In the genomic region with DNA sequence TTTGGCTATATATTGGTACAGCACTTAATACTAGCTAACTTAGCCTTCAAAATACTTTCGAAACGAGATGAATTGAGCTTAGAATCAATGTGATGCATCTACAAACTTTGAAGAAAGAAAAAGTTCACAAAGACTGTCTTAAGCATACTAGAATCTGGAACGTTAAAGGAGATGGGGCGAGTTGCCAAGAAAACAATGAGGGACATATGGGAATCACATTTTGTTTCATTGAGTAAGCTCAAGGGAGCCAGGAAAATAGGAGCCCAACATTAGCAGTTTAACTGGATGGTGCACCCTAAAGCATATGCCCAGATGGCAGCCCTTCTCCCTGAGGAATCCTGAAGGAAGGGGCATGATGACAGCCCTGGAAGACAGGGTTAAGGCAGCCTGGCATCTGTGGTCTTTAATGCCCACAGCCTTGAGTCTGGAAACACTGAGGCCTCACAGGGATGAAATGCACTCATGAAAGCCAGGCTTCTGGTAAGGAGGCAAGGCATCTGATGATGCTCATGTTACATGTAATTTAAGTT, we compare ENCODE assay signal across 15 mouse cellular contexts.
DNase-seq lines count a peak whose midpoint lies in the region; ATAC-seq lines count a peak whose summit lies in the region.
"Had no signal": no experiment of that assay in that cellular context is flagged by ENCODE, and none has a peak within 500 bp of the region (broad histone marks: within the 10 kb centered on the region; RNA-seq: fewer than 3 reads in every experiment).

No protein-coding gene starts in this region.

- no peak overlapping the region for H3K27ac ChIP-seq in forebrain, embryonic 13.5 days
- no peak overlapping the region for H3K27ac ChIP-seq in forebrain, embryonic 10.5 days
- H3K27ac ChIP-seq in limb, embryonic 13.5 days = 0 out of 2 replicates have a peak overlapping the region, but pooled peaks have one; percentile 28
- H3K27ac ChIP-seq in limb, embryonic 10.5 days = no peak overlapping the region
- H3K27ac ChIP-seq in embryonic facial prominence, embryonic 10.5 days (replicated peaks) = peak overlapping the region; percentile 63
- no peak overlapping the region for H3K27ac ChIP-seq in intestine, embryonic 15.5 days
- H3K27ac ChIP-seq: heart, adult 2 months; limb, embryonic 12.5 days; lung, embryonic 15.5 days had no signal

- no peak overlapping the region for H3K4me2 ChIP-seq in forebrain, embryonic 13.5 days
- H3K4me2 ChIP-seq in limb, embryonic 13.5 days (replicated peaks) = no peak overlapping the region
- no peak overlapping the region for H3K4me2 ChIP-seq in intestine, embryonic 15.5 days (replicated peaks)
- H3K4me2 ChIP-seq: limb, embryonic 12.5 days; lung, embryonic 15.5 days had no signal

- WGBS in forebrain, embryonic 13.5 days = 84% methylated on average over 4 of the region's 4 CpGs
- WGBS in forebrain, embryonic 10.5 days = 89% methylated on average over 4 of the region's 4 CpGs
- 64% methylated on average over 4 of the region's 4 CpGs for WGBS in limb, embryonic 13.5 days
- WGBS in limb, embryonic 10.5 days = 90% methylated on average over 4 of the region's 4 CpGs
- 83% methylated on average over 4 of the region's 4 CpGs for WGBS in embryonic facial prominence, embryonic 10.5 days
- 69% methylated on average over 4 of the region's 4 CpGs for WGBS in intestine, embryonic 15.5 days

- H3K4me1 ChIP-seq in forebrain, embryonic 13.5 days = no peaks in the 10 kb centered on the region
- no peaks in the 10 kb centered on the region for H3K4me1 ChIP-seq in forebrain, embryonic 10.5 days
- no peaks in the 10 kb centered on the region for H3K4me1 ChIP-seq in limb, embryonic 13.5 days
- H3K4me1 ChIP-seq in limb, embryonic 10.5 days = no peaks in the 10 kb centered on the region
- H3K4me1 ChIP-seq in embryonic facial prominence, embryonic 10.5 days = peaks cover 4% of the 10 kb centered on the region
- H3K4me1 ChIP-seq in intestine, embryonic 15.5 days (replicated peaks) = no peaks in the 10 kb centered on the region
- H3K4me1 ChIP-seq: lung, embryonic 15.5 days had no signal

- no peak overlapping the region for H3K9ac ChIP-seq in forebrain, embryonic 13.5 days
- no peak overlapping the region for H3K9ac ChIP-seq in limb, embryonic 13.5 days
- H3K9ac ChIP-seq in intestine, embryonic 15.5 days = no peak overlapping the region
- H3K9ac ChIP-seq: limb, embryonic 12.5 days; lung, embryonic 15.5 days had no signal

- H3K9me3 ChIP-seq in forebrain, embryonic 13.5 days (replicated peaks) = no peaks in the 10 kb centered on the region
- no peaks in the 10 kb centered on the region for H3K9me3 ChIP-seq in forebrain, embryonic 10.5 days
- no peaks in the 10 kb centered on the region for H3K9me3 ChIP-seq in limb, embryonic 13.5 days
- H3K9me3 ChIP-seq in limb, embryonic 10.5 days (replicated peaks) = no peaks in the 10 kb centered on the region
- H3K9me3 ChIP-seq in embryonic facial prominence, embryonic 10.5 days = no peaks in the 10 kb centered on the region
- H3K9me3 ChIP-seq in intestine, embryonic 15.5 days = no peaks in the 10 kb centered on the region
- H3K9me3 ChIP-seq: limb, embryonic 12.5 days; lung, embryonic 15.5 days had no signal

- no peaks in the 10 kb centered on the region for H3K27me3 ChIP-seq in forebrain, embryonic 13.5 days
- no peaks in the 10 kb centered on the region for H3K27me3 ChIP-seq in forebrain, embryonic 10.5 days (ENCODE audit: poor library complexity, severe bottlenecking)
- no peaks in the 10 kb centered on the region for H3K27me3 ChIP-seq in limb, embryonic 13.5 days
- H3K27me3 ChIP-seq in limb, embryonic 10.5 days (ENCODE audit: low read depth, poor library complexity, severe bottlenecking) = no peaks in the 10 kb centered on the region
- H3K27me3 ChIP-seq in embryonic facial prominence, embryonic 10.5 days (replicated peaks; ENCODE audit: low read depth, poor library complexity, severe bottlenecking) = no peaks in the 10 kb centered on the region
- no peaks in the 10 kb centered on the region for H3K27me3 ChIP-seq in intestine, embryonic 15.5 days (replicated peaks)
- H3K27me3 ChIP-seq: limb, embryonic 12.5 days; lung, embryonic 15.5 days had no signal

- no peaks in the 10 kb centered on the region for H3K36me3 ChIP-seq in forebrain, embryonic 13.5 days (ENCODE audit: poor library complexity, severe bottlenecking)
- H3K36me3 ChIP-seq in forebrain, embryonic 10.5 days (replicated peaks) = no peaks in the 10 kb centered on the region
- no peaks in the 10 kb centered on the region for H3K36me3 ChIP-seq in limb, embryonic 13.5 days
- H3K36me3 ChIP-seq in limb, embryonic 10.5 days = no peaks in the 10 kb centered on the region
- no peaks in the 10 kb centered on the region for H3K36me3 ChIP-seq in embryonic facial prominence, embryonic 10.5 days (replicated peaks)
- H3K36me3 ChIP-seq in intestine, embryonic 15.5 days = no peaks in the 10 kb centered on the region
- H3K36me3 ChIP-seq: limb, embryonic 12.5 days; lung, embryonic 15.5 days had no signal

- peak; percentile 51; the same call in 1 of the 2 replicates for ATAC-seq in forebrain, embryonic 13.5 days
- no peak for ATAC-seq in limb, embryonic 13.5 days (ENCODE audit: low FRiP score, low read depth)
- no peak for ATAC-seq in intestine, embryonic 15.5 days

- DNase-seq in forebrain, embryonic 10.5 days (ENCODE audit: extremely low spot score, low spot score) = no peak
- DNase-seq in limb, embryonic 10.5 days (ENCODE audit: low spot score) = no peak
- peak; percentile 13 for DNase-seq in embryonic facial prominence, embryonic 10.5 days (ENCODE audit: low spot score)
- DNase-seq in layer of hippocampus, adult 9-11 months = peak; percentile 31
- DNase-seq in adrenal gland, postnatal 10 days = no peak
- DNase-seq: cerebellum, adult 9-11 months; kidney, adult 11 months; kidney, postnatal 36 days; thymus, adult 18-20 months had no signal

- no peak overlapping the region for H3K4me3 ChIP-seq in forebrain, embryonic 13.5 days
- no peak overlapping the region for H3K4me3 ChIP-seq in forebrain, embryonic 10.5 days
- no peak overlapping the region for H3K4me3 ChIP-seq in limb, embryonic 13.5 days
- no peak overlapping the region for H3K4me3 ChIP-seq in limb, embryonic 10.5 days
- no peak overlapping the region for H3K4me3 ChIP-seq in embryonic facial prominence, embryonic 10.5 days
- H3K4me3 ChIP-seq in intestine, embryonic 15.5 days (replicated peaks) = no peak overlapping the region
- H3K4me3 ChIP-seq: heart, adult 2 months; limb, embryonic 12.5 days; lung, embryonic 15.5 days had no signal

Comparison
In these comparisons a context has a peak if more than half of its experiments do, and no peak if none do; other contexts are left out.
1. H3K27ac ChIP-seq: peak in limb, embryonic 13.5 days (single experiment) and embryonic facial prominence, embryonic 10.5 days (single experiment); none in forebrain, embryonic 13.5 days (single experiment), forebrain, embryonic 10.5 days (single experiment), limb, embryonic 10.5 days (single experiment) and intestine, embryonic 15.5 days (single experiment).
2. DNase-seq: peak in embryonic facial prominence, embryonic 10.5 days (single experiment) and layer of hippocampus, adult 9-11 months (single experiment); none in forebrain, embryonic 10.5 days (single experiment), limb, embryonic 10.5 days (single experiment) and adrenal gland, postnatal 10 days (single experiment).